Mouse (Mus musculus) liver, postnatal 0 days (tissue): ENCODE results near the gene Capn3.

ENCODE experiments used
- CTCF ChIP-seq: sonication (generic); IDR thresholded peaks from 2 replicates; pipeline ENCODE4 v1.5.1; 2016; ENCODE audit warnings: antibody characterized with exemption, low read depth
- EP300 ChIP-seq: IDR thresholded peaks from 2 replicates; pipeline ENCODE4 v1.6.1; 2016; ENCODE audit warnings: antibody characterized with exemption, low read depth, mild to moderate bottlenecking

DNA sequence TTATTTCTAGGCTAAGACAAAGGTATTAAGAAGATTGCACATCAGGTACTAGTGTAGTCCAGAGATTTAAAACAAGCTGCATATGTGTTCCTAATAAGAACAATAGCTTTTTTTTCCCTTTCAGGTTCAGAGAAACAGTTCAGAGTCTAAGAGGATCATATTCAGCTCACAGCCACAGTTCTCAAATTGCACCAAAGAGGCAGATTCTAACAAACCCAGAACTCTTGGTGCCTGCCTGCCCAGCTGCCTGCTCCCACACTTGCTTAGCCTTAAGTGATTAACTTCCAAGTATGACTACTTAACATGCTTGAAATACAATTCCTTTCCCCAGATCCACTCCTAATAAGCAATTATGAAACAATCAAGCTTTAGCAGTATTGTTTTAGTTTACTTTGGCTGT is 41.7 kb upstream of the Capn3 start:
- no peak for TF ChIP-seq CTCF
- TF ChIP-seq EP300, result no peak
